Mouse (Mus musculus) layer of hippocampus, adult 6 months (tissue): ENCODE results near the gene Cbr2. TPM values are rescaled to one million over a fixed set of nuclear protein-coding genes. Genes with fewer than 3 reads are reported as not detected.

ENCODE experiments used
- long read RNA-seq, 2 experiments: library from polyadenylated mRNA; unstranded; transcript quantifications; one replicate each; pipeline ENCODE4 v2.0.0; 2019 to 2020
- polyA plus RNA-seq: library from polyadenylated mRNA; unstranded; fragments of <200 nt; fragmentation: Nextera tagmentation; gene quantifications from 2 replicates; pipeline ENCODE4 v1.2.3, GENCODE M21; 2021

Gene Cbr2
- 0.85 and 1.5 TPM in 2 replicates for polyA plus RNA-seq
- long read RNA-seq, experiment 1: 0 reads
- long read RNA-seq, experiment 2: 0 reads

GRCm38 (mm10) chr11:120731858-120732680 lies at the start of gene Cbr2:
Gene Cbr2 (minus strand): TSS chr11:120732114.

GRCm38 (mm10) chr11:120762672-120763041 lies 30.7 kb upstream of the Cbr2 start, which contains the start of gene Hmga1b:
Gene Hmga1b (plus strand): TSS chr11:120762794.

GRCm38 (mm10) chr11:120727169-120727527 lies 4.8 kb downstream of the Cbr2 start, which contains the start of gene Dcxr:
Gene Dcxr (minus strand): TSS chr11:120727281.

GRCm38 (mm10) chr11:120721124-120722066 lies 10.5 kb downstream of the Cbr2 start, which contains the start of gene Rac3:
Gene Rac3 (plus strand): TSS chr11:120721470.

GRCm38 (mm10) chr11:120713580-120714518 lies 18.1 kb downstream of the Cbr2 start, which contains the start of the genes Cenpx and Lrrc45:
Gene Cenpx (minus strand): TSS chr11:120713738.
Gene Lrrc45 (plus strand): TSS chr11:120713925.

Other genes with a start within 250 kb of the Cbr2 start
- gene Mrpl12, start 247.5 kb downstream of the Cbr2 start, polyA plus RNA-seq: 104 and 110 TPM in 2 replicates
- 13.3 and 13.5 TPM in 2 replicates for gene Slc25a10, start 240.3 kb downstream of the Cbr2 start, polyA plus RNA-seq
- 0.06 TPM in 1 of 2 replicates, not detected in the other for gene Gcgr, start 201.4 kb downstream of the Cbr2 start, polyA plus RNA-seq
- 224 and 238 TPM in 2 replicates for gene Mcrip1, start 182.4 kb downstream of the Cbr2 start, polyA plus RNA-seq
- not detected in 2 replicates for gene Ppp1r27, start 181.0 kb downstream of the Cbr2 start, polyA plus RNA-seq
- gene P4hb, start 158.9 kb downstream of the Cbr2 start, polyA plus RNA-seq: 126 and 135 TPM in 2 replicates
- gene Arhgdia, start 150.5 kb downstream of the Cbr2 start, polyA plus RNA-seq: 199 and 207 TPM in 2 replicates
- gene Alyref, start 133.7 kb downstream of the Cbr2 start, polyA plus RNA-seq: 8.1 and 9.0 TPM in 2 replicates
- gene Anapc11, start 133.7 kb downstream of the Cbr2 start, polyA plus RNA-seq: 89.9 and 107 TPM in 2 replicates
- gene Npb, start 123.6 kb downstream of the Cbr2 start, polyA plus RNA-seq: 2.9 and 3.2 TPM in 2 replicates
- 107 and 110 TPM in 2 replicates for gene Pcyt2, start 114.2 kb downstream of the Cbr2 start, polyA plus RNA-seq
- gene Sirt7, start 106.9 kb downstream of the Cbr2 start, polyA plus RNA-seq: 18.0 and 18.2 TPM in 2 replicates
- gene Mafg, start 98.5 kb downstream of the Cbr2 start, polyA plus RNA-seq: 12.7 and 13.4 TPM in 2 replicates
- 3.6 and 4.8 TPM in 2 replicates for gene Pycr1, start 88.3 kb downstream of the Cbr2 start, polyA plus RNA-seq
- gene Myadml2, start 84.0 kb downstream of the Cbr2 start, polyA plus RNA-seq: 3.6 and 4.0 TPM in 2 replicates
- 0.49 and 1.1 TPM in 2 replicates for gene Notum, start 70.9 kb downstream of the Cbr2 start, polyA plus RNA-seq
- 44.3 and 52.2 TPM in 2 replicates for gene Aspscr1, start 59.1 kb downstream of the Cbr2 start, polyA plus RNA-seq
- gene Cenpx, start 18.4 kb downstream of the Cbr2 start, polyA plus RNA-seq: 64.8 and 72.5 TPM in 2 replicates
- 5.4 and 6.0 TPM in 2 replicates for gene Lrrc45, start 18.2 kb downstream of the Cbr2 start, polyA plus RNA-seq
- 40.8 and 52.4 TPM in 2 replicates for gene Rac3, start 10.6 kb downstream of the Cbr2 start, polyA plus RNA-seq
- 31.5 TPM in 2 replicates for gene Dcxr, start 4.8 kb downstream of the Cbr2 start, polyA plus RNA-seq
- gene Hmga1b, start 30.7 kb upstream of the Cbr2 start, polyA plus RNA-seq: 0.48 and 1.6 TPM in 2 replicates
- gene Rfng, start 52.1 kb upstream of the Cbr2 start, polyA plus RNA-seq: 47.1 and 63.6 TPM in 2 replicates
- 257 and 261 TPM in 2 replicates for gene Gps1, start 52.2 kb upstream of the Cbr2 start, polyA plus RNA-seq
- 35.9 and 39.6 TPM in 2 replicates for gene Dus1l, start 64.3 kb upstream of the Cbr2 start, polyA plus RNA-seq
- 45.4 and 45.9 TPM in 2 replicates for gene Fasn, start 92.4 kb upstream of the Cbr2 start, polyA plus RNA-seq
- gene Ccdc57, start 200.8 kb upstream of the Cbr2 start, polyA plus RNA-seq: 1.2 and 1.5 TPM in 2 replicates
- gene Slc16a3, start 216.4 kb upstream of the Cbr2 start, polyA plus RNA-seq: 1.4 and 2.1 TPM in 2 replicates